Mouse (Mus musculus): ENCODE measurements at regions not wholly inside any gene's neighbourhood (a gene's known extent, or its start where the extent isn't known, plus 50 kb on each side); places are given as distances from the start of the nearest gene placed in this dataset.

DNA sequence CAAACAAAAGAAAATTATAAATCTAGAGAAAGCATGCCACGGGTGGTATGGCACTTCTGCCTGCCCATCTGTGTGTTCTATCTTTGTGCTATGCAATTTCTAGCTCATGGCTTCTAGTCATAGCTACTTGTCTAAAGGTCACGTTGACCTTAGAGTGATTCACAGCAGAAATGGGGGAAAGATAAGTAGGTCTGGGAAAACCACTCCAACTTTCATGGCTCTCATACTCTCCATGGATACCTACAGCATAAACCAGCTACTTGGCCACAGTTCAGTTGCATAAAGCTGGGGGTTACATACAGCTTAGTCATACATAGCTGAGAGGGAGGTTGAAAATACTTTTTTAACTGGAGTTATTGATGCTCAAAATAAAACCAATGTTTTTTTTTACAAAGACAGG lies 100.6 kb upstream of the Trpc6 start:
- DNase-seq (ENCODE audit: low spot score): peak; percentile 4

DNA sequence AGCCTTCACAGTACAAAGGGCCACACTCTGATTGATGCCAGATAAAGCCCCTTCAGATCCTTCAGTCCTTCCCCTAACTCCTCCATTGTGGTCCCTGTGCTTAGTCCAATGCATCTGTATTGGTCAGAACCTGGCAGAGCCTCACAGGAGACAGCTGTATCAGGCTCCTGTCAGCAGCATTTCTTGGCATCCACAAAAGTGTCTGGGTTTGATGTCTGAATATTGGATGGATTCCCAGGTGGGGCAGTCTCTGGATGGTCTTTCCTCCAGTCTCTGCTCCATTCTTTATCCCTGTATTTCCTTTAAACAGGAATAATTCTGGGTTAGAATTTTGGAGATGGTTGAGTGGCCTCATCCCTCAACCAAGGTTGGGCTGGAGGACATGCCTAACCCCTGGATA lies 92.5 kb upstream of the Trpc6 start:
- no peak for DNase-seq (ENCODE audit: low spot score)

DNA sequence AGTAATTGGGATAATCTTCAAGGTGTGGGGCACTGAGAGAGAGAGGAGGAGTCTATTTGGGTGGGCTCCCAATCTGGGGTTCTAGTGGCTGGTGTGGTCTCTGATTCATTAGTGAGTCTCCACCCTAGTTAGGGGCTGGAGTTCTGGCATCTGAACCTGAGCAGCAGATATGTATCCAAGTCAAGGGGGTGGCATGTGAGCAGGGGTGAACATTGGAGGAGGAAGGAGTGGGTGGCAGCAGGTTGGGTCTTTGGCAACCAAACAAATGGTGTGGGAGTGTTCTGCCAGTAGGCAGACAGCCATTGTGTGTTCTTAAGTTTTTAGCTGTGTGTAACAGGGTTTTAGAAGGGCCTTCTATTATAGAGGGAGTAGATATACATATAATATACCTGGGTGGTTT lies 90.4 kb upstream of the Trpc6 start:
- peak; percentile 15 for DNase-seq (ENCODE audit: low spot score)

DNA sequence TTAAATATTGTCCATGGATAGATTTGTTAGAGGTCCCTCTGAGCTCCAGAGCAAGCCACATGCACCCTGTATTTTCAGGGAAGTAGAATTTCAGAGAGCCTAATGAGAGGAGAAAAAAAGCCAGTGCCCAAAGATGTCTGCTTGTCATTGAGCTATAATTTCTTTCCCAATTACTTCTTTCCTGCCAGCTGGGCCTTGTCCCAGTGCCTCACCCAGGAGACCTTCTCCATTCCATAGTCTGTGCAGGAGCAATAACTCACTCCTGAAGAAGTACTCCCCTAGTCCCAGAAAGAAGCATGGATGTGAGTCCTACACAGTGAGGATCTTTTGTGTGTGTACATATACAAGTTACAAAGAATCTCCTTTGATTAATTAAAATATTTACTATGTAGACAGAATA lies 89.4 kb upstream of the Trpc6 start:
- DNase-seq (ENCODE audit: low spot score): no peak

DNA sequence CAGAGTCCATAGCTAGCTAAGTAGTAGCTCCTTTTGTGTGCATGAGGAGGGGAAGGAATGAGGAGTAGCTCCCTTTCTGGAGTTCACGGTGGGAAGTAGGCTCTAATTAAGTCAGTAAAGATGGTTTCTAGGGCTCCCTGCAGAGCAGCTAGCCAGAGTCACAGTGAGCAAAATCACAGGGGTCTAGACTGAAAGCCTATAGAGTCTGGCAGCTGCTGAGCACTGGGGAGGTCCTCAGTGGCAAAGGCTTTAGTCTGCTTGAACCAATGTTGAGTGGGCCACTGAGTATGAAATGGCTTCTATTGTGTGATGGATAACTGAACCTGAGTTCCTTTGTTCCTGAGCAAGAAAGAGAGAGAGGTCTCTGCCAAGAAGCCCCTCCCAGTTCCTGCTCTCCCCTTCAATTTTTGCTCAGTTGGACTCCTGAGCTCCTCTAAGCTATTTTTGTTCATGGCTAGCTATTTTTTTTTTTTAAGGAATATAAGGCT lies 84.8 kb upstream of the Trpc6 start:
- DNase-seq (ENCODE audit: low spot score): no peak

DNA sequence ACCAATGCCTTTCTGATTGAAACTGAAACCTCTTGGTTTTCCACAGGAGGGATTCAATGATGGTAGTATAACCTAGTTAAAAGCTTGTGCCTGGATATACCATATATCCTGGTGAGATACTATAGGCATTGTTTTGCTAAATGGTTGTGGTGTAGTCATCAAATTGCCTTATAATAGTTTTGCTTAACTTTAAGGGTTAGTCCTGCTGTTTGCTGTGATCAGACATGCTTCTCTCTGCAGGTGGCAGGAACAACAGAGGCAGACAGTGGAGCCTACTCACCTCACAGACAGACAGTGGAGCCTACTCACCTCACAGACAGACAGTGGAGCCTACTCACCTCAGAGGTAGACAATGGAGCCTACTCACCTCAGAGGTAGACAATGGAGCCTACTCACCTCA lies 82.2 kb upstream of the Trpc6 start:
- DNase-seq (ENCODE audit: low spot score): no peak

DNA sequence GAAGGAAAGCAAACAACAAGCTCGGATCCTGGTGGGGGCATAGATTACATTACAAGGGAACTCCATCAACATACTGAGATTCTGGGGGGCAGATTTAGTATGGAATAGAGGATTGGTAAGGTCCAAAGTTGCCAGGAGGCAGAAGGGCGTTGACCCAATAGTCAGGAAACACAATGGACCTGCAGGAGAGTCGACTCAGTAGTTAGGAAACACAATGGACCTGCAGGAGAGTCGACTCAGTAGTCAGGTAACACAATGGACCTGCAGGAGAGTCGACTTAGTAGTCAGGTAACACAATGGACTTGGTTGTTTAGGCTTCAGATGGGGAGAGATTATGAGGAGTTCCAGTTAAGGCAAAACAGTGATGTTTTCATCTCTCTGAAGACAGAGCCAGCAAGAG lies 81.1 kb upstream of the Trpc6 start:
- no peak for DNase-seq (ENCODE audit: low spot score)

DNA sequence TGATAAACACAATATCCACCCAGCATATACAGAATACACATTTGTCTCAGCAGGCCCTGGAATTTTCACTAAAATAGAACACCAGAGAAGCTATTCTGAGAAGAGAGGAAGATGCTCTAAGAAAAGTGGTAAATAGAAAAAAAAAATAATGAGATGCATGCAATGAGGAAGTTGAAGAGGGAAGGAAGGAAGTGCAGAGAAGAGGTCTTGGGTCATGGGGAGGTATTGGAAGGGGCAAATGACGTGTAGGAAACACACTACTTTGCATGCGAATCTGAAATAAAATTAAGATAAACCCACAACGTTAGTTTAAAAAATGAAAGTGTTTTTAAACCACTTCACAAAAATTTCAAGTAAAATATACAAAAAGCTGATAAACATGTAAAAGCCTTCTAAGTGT lies 57.4 kb upstream of the Trpc6 start:
- no peak for DNase-seq (ENCODE audit: low spot score)

DNA sequence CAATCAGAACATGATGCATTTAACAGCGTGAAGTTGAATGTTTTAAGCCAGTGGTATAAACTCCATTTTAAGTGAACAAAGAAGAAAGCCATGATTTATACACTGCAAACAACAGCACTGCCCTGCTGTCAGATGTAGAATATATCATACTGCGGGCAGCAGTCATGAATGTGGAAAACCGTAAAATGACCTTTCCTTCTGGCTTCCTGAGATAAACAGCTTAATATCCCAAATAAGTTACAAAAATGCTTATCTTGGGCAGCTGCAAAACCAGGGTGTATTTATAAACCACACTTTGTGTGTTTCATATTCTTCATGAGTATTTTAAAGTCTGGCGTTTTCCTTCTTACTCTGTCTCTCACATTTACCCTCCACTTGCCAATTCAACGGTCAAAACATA lies 56.1 kb upstream of the Trpc6 start:
- DNase-seq (ENCODE audit: low spot score): no peak
